Mouse (Mus musculus): ENCODE measurements around the gene Ccm2. TPM values are rescaled to one million over a fixed set of nuclear protein-coding genes. Genes with fewer than 3 reads are reported as not detected.

The Ccm2 gene
- polyA plus RNA-seq, 1 experiment from 2014 or later, result 86.2 TPM

GRCm38 (mm10) chr11:6580065-6580750, 33.5 kb downstream of the Ccm2 start:
- Histone ChIP-seq H3K27me3 (ENCODE audit: control insufficient read depth, insufficient read depth, low read length) (no peaks in the 10 kb centered on the region), H3K9ac (replicated peaks; ENCODE audit: low read depth, low read length) (no peak overlapping the region; the same call in 1 of the 2 replicates), H3K27ac (ENCODE audit: low read length) (no peak overlapping the region), H3K4me2 (replicated peaks; ENCODE audit: low read depth, low read length) (no peak overlapping the region), H3K4me3 (ENCODE audit: low read depth, low read length) (no peak overlapping the region), H3K4me1 (ENCODE audit: control insufficient read depth, insufficient read depth, low read length) (no peaks in the 10 kb centered on the region), H3K9me3 (ENCODE audit: control insufficient read depth, low read depth, low read length) (no peaks in the 10 kb centered on the region), H3K36me3 (ENCODE audit: control insufficient read depth, insufficient read depth, low read length) (peaks cover 17% of the 10 kb centered on the region)
- WGBS, result 73% methylated on average over 4 of the region's 4 CpGs
- ATAC-seq (ENCODE audit: insufficient number of reproducible peaks, insufficient read depth, low FRiP score, low read depth), result no peak

- peaks cover 21% of the 10 kb centered on the region for H3K36me3 ChIP-seq (ENCODE audit: control insufficient read depth, insufficient read depth, low read length)
- H3K4me2 ChIP-seq (replicated peaks; ENCODE audit: low read depth, low read length), result no peak overlapping the region
- no peaks in the 10 kb centered on the region for H3K27me3 ChIP-seq (ENCODE audit: control insufficient read depth, insufficient read depth, low read length)
- H3K4me3 ChIP-seq (ENCODE audit: low read depth, low read length), result no peak overlapping the region
- 96% methylated on average over 2 of the region's 2 CpGs for WGBS
- no peak overlapping the region for H3K9ac ChIP-seq (replicated peaks; ENCODE audit: low read depth, low read length)
- H3K27ac ChIP-seq (ENCODE audit: low read length), result no peak overlapping the region
- no peak for ATAC-seq (ENCODE audit: insufficient number of reproducible peaks, insufficient read depth, low FRiP score, low read depth)
- H3K4me1 ChIP-seq (ENCODE audit: control insufficient read depth, insufficient read depth, low read length), result no peaks in the 10 kb centered on the region
- no peaks in the 10 kb centered on the region for H3K9me3 ChIP-seq (ENCODE audit: control insufficient read depth, low read depth, low read length)
These were observed 34.9 kb downstream of the Ccm2 start for GRCm38 (mm10) chr11:6581560-6581959.

- ATAC-seq (ENCODE audit: insufficient number of reproducible peaks, insufficient read depth, low FRiP score, low read depth), result no peak
- Histone ChIP-seq H3K27me3 (ENCODE audit: control insufficient read depth, insufficient read depth, low read length) (no peaks in the 10 kb centered on the region), H3K9ac (replicated peaks; ENCODE audit: low read depth, low read length) (no peak overlapping the region), H3K4me1 (ENCODE audit: control insufficient read depth, insufficient read depth, low read length) (no peaks in the 10 kb centered on the region), H3K36me3 (ENCODE audit: control insufficient read depth, insufficient read depth, low read length) (peaks cover 42% of the 10 kb centered on the region), H3K9me3 (ENCODE audit: control insufficient read depth, low read depth, low read length) (no peaks in the 10 kb centered on the region), H3K4me2 (replicated peaks; ENCODE audit: low read depth, low read length) (no peak overlapping the region), H3K4me3 (ENCODE audit: low read depth, low read length) (no peak overlapping the region), H3K27ac (ENCODE audit: low read length) (no peak overlapping the region)
- WGBS, result 89% methylated on average over 8 of the region's 8 CpGs
These were observed 39.1 kb downstream of the Ccm2 start for GRCm38 (mm10) chr11:6585748-6586147.

GRCm38 (mm10) chr11:6586660-6587059, 40.0 kb downstream of the Ccm2 start:
- H3K4me1 ChIP-seq (ENCODE audit: control insufficient read depth, insufficient read depth, low read length), result no peaks in the 10 kb centered on the region
- no peak for ATAC-seq (ENCODE audit: insufficient number of reproducible peaks, insufficient read depth, low FRiP score, low read depth)
- WGBS, result 85% methylated on average over 3 of the region's 3 CpGs
- no peaks in the 10 kb centered on the region for H3K27me3 ChIP-seq (ENCODE audit: control insufficient read depth, insufficient read depth, low read length)
- H3K4me3 ChIP-seq (ENCODE audit: low read depth, low read length), result no peak overlapping the region
- H3K4me2 ChIP-seq (replicated peaks; ENCODE audit: low read depth, low read length), result no peak overlapping the region
- peaks cover 47% of the 10 kb centered on the region for H3K36me3 ChIP-seq (ENCODE audit: control insufficient read depth, insufficient read depth, low read length)
- H3K9me3 ChIP-seq (ENCODE audit: control insufficient read depth, low read depth, low read length), result no peaks in the 10 kb centered on the region
- H3K27ac ChIP-seq (ENCODE audit: low read length), result no peak overlapping the region
- no peak overlapping the region for H3K9ac ChIP-seq (replicated peaks; ENCODE audit: low read depth, low read length)

- Histone ChIP-seq H3K4me1 (ENCODE audit: control insufficient read depth, insufficient read depth, low read length) (no peaks in the 10 kb centered on the region), H3K9ac (replicated peaks; ENCODE audit: low read depth, low read length) (no peak overlapping the region), H3K9me3 (ENCODE audit: control insufficient read depth, low read depth, low read length) (no peaks in the 10 kb centered on the region), H3K27me3 (ENCODE audit: control insufficient read depth, insufficient read depth, low read length) (no peaks in the 10 kb centered on the region), H3K27ac (ENCODE audit: low read length) (no peak overlapping the region), H3K4me2 (replicated peaks; ENCODE audit: low read depth, low read length) (no peak overlapping the region), H3K4me3 (ENCODE audit: low read depth, low read length) (no peak overlapping the region), H3K36me3 (ENCODE audit: control insufficient read depth, insufficient read depth, low read length) (peaks cover 52% of the 10 kb centered on the region)
- 92% methylated on average over 7 of the region's 7 CpGs for WGBS
- ATAC-seq (ENCODE audit: insufficient number of reproducible peaks, insufficient read depth, low FRiP score, low read depth), result no peak
These were observed 40.7 kb downstream of the Ccm2 start for GRCm38 (mm10) chr11:6587249-6587940.

GRCm38 (mm10) chr11:6588295-6588694, 41.6 kb downstream of the Ccm2 start:
- WGBS, result 93% methylated on average over 7 of the region's 7 CpGs
- no peaks in the 10 kb centered on the region for H3K9me3 ChIP-seq (ENCODE audit: control insufficient read depth, low read depth, low read length)
- H3K27ac ChIP-seq (ENCODE audit: low read length), result no peak overlapping the region
- no peak overlapping the region for H3K9ac ChIP-seq (replicated peaks; ENCODE audit: low read depth, low read length)
- H3K27me3 ChIP-seq (ENCODE audit: control insufficient read depth, insufficient read depth, low read length), result no peaks in the 10 kb centered on the region
- no peak overlapping the region for H3K4me2 ChIP-seq (replicated peaks; ENCODE audit: low read depth, low read length)
- no peak overlapping the region for H3K4me3 ChIP-seq (ENCODE audit: low read depth, low read length)
- H3K36me3 ChIP-seq (ENCODE audit: control insufficient read depth, insufficient read depth, low read length), result peaks cover 59% of the 10 kb centered on the region
- no peak; the same call in 1 of the 2 replicates for ATAC-seq (ENCODE audit: insufficient number of reproducible peaks, insufficient read depth, low FRiP score, low read depth)
- H3K4me1 ChIP-seq (ENCODE audit: control insufficient read depth, insufficient read depth, low read length), result no peaks in the 10 kb centered on the region

GRCm38 (mm10) chr11:6589838-6590237, 43.2 kb downstream of the Ccm2 start:
- Histone ChIP-seq H3K4me1 (ENCODE audit: control insufficient read depth, insufficient read depth, low read length) (no peaks in the 10 kb centered on the region), H3K36me3 (ENCODE audit: control insufficient read depth, insufficient read depth, low read length) (peaks cover 62% of the 10 kb centered on the region), H3K9ac (replicated peaks; ENCODE audit: low read depth, low read length) (no peak overlapping the region), H3K9me3 (ENCODE audit: control insufficient read depth, low read depth, low read length) (no peaks in the 10 kb centered on the region), H3K4me3 (ENCODE audit: low read depth, low read length) (no peak overlapping the region), H3K4me2 (replicated peaks; ENCODE audit: low read depth, low read length) (no peak overlapping the region), H3K27ac (ENCODE audit: low read length) (no peak overlapping the region), H3K27me3 (ENCODE audit: control insufficient read depth, insufficient read depth, low read length) (no peaks in the 10 kb centered on the region)
- 87% methylated on average over 7 of the region's 7 CpGs for WGBS
- ATAC-seq (ENCODE audit: insufficient number of reproducible peaks, insufficient read depth, low FRiP score, low read depth), result no peak

- no peak; the same call in 1 of the 2 replicates for ATAC-seq (ENCODE audit: insufficient number of reproducible peaks, insufficient read depth, low FRiP score, low read depth)
- no peaks in the 10 kb centered on the region for H3K4me1 ChIP-seq (ENCODE audit: control insufficient read depth, insufficient read depth, low read length)
- no peaks in the 10 kb centered on the region for H3K27me3 ChIP-seq (ENCODE audit: control insufficient read depth, insufficient read depth, low read length)
- no peak overlapping the region for H3K4me3 ChIP-seq (ENCODE audit: low read depth, low read length)
- H3K27ac ChIP-seq (ENCODE audit: low read length), result no peak overlapping the region
- H3K4me2 ChIP-seq (replicated peaks; ENCODE audit: low read depth, low read length), result no peak overlapping the region
- no peak overlapping the region for H3K9ac ChIP-seq (replicated peaks; ENCODE audit: low read depth, low read length)
- WGBS, result 82% methylated on average over 10 of the region's 10 CpGs
- no peaks in the 10 kb centered on the region for H3K9me3 ChIP-seq (ENCODE audit: control insufficient read depth, low read depth, low read length)
- peaks cover 60% of the 10 kb centered on the region for H3K36me3 ChIP-seq (ENCODE audit: control insufficient read depth, insufficient read depth, low read length)
These were observed 44.4 kb downstream of the Ccm2 start for GRCm38 (mm10) chr11:6590933-6591675.
